Mouse (Mus musculus): ENCODE measurements around the gene Mfap2.

- TF ChIP-seq CTCF (IDR thresholded peaks at IDR 0.05; ENCODE audit: low read depth, low read length) (no peak), GATA1 (IDR thresholded peaks at IDR 0.05; ENCODE audit: borderline replicate concordance, low read length) (no peak), GATA2 (IDR thresholded peaks at IDR 0.05; ENCODE audit: borderline replicate concordance, low read depth, low read length) (no peak), POLR2AphosphoS5 (IDR thresholded peaks at IDR 0.05; ENCODE audit: insufficient replicate concordance, low read depth, low read length) (no peak)
Observed at GRCm38 (mm10) chr4:141014856-141015255, 4.6 kb downstream of the Mfap2 start.

Measured in G1E (cell line).